Mouse (Mus musculus) c-Kit-positive CD71-negative TER-119-negative erythroid progenitor cells, embryonic 14.5 days (primary cell): ENCODE measurements around the gene Xpo4.
A peak's percentile ranks its signal among the peaks of the same experiment; 100 is the strongest.
"Not testable (repeated sequence)": the region's sequence is repeated elsewhere in the genome, so short reads cannot be mapped to it uniquely, and the experiment has no call there.

Source experiments
- DNase-seq: peaks from one replicate; pipeline ENCODE4 v3.0.0-alpha.2; 2013; ENCODE audit warnings: low read depth

Xpo4 gene

DNA sequence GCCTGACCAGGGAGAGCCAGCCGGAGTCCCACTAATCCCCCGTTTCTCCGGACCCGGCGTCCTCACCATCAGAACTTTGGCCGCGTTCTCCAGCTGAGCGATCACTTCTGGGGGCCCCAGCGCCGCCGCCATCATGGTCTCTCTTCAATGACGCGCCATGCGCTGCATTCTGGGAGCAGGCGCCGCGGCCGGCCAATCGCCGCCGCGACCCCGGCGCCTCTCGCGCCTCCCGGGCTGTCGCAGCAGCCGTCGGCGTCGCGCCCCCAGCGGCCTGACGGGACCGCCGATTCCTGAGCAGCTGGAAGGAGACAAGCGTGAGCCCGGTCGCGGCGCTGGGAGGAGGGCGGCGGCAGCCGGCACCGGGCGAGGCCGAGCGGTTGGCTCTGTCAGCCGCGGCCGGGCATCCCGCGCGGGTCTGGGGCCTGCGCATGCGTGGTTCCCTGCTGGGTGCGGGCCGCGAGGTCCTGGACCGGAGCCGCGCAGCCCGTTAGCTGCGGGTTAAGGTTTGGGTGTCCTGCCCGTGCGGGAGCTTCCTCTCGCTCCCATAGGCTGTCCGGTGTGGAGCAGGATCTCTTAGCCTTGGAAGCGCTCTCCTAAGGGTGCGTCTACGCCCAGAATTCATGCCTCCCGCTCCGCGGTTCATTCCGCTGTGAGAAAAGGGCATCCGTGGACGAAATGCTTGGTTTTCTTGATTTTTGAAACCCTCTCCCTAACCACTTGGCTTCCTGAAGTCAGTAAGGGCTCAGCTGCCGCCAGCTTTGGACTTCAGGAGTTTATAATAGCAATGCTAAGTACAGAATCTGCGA, at the start of gene Xpo4:
Gene Xpo4, minus strand, starts transcription at position 609 of the 806 bp plus-strand sequence.
- peak; percentile 71 for DNase-seq

DNA sequence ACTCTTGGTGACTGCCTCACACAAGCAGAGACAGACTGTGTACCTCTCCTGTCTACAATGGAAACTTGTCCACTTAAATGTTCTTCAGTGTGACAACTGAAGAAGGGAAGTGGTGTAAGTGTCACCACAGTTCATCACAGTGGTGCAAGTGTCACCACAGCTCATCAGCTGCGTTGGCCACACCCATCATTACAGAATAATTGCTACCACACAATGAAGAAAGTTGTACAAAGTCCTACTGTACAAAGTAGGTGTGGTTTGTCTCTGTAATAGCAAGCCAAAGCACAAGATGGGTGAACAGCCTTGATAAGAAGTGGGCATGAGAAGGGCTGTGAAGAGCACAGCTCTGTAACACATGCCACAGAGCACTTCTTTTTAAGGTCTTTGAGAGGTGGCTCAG, 47.7 kb upstream of the Xpo4 start:
- no peak for DNase-seq

DNA sequence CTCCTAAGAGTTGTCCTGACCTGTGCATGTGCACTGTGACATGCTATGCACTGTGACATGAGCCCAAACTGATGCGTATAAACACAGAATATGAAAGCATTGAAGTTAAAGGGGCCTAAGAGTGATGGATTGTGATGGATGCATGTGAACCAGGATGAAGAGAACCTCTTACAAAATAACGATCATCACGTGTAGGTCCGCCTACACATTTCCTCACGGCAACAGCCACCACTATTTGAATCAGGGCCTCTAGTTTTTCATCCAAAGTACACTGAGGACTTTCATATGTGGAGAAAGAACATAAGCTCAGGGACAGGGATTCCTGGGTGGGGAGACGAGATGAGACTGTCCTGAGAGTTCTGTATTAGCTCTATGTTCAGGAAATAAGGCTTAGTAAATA, 45.8 kb upstream of the Xpo4 start:
- no peak for DNase-seq

DNA sequence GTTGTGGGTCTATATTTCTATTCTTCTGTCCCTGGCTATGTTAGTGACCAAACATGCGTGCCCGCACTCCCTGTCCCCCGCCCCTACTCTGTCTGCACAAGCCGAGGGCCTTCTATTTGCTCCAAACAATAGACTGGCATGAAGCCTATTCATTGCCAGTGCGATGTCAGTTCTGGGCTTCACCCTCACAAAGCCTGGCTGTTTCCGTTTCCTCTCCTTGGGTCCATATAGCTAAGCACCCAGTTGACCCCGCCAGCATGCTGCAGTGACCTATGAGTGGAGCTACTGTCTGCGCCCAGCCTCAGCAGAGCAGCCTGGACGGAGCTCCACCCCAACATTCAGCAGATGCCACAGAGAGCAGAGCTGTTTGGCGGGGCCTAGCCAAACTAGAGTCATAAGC, 43.9 kb upstream of the Xpo4 start:
- DNase-seq: no peak

DNA sequence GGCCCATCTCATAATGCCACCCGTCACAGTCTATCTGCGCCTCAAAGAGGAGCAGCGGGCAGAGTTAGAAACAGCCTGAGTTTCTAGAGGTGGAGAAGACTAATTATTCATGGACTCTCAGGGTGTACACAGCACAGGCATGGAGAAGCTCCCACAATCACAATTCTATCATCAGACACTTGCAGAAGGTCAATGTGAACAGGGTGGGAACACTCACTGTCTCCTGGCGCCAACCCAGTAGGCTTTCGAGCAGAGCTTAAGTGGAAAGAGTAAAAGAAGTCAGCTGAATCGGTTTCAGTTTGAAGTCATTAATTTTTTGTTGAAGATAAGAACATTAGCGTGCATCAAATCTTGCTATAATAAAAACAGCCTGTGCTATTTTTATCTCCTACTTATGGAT, 43.4 kb upstream of the Xpo4 start:
- no peak for DNase-seq

DNA sequence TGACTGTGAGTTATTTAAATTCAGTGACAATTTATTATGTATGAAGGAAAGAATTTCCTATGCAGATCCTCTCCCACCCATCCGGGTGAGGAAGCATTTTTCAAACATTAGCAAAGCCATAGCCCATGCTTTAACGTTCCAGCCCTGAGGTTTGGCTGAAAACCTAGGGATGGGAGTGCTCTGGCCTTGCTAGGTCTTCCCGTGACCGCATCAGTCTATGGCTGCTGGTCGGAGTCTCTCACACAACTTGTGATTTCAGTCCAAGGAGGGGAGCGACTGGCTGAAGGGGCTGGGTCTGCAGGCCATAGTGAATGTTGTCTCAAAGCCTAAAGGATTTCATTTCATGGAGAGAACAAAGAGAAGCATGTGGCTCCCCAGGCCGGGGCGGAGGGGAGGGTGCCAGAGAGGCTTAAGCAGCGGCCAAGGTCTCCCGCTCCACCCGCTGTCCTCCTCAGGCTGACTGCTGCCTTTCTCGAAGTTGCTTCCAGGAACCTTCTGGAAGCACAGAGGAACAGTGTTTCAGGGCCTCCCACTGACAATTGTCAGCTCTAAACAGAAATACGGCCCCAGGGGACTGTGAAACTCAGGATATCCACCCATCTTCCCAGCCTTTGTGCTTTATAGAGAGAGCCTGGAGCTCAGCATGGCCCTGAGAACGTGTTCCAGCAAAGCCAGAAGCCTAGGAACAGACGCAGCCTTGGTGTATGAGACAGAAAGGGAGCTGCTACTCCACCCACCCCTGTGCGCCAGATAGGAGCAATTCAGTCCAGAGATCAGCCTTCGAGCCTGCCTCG, 42.1 kb upstream of the Xpo4 start:
- no peak for DNase-seq

DNA sequence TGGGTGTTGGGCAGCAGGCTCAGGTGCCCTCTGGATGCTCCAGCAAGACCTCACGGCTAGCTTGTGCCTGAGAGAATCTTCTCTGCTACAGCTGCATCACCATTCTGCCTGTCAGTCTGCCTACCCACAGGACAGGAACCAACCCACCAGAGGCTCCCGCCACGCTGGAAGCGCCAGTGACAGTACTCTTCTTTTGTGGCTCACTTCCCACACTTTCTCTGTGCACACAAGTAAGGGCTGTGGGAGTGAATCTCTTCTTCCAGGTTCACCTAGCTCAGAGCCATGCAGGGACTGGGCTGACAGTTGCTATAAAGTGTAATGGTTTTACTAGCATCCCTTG, 41.5 kb upstream of the Xpo4 start:
- no peak for DNase-seq

DNA sequence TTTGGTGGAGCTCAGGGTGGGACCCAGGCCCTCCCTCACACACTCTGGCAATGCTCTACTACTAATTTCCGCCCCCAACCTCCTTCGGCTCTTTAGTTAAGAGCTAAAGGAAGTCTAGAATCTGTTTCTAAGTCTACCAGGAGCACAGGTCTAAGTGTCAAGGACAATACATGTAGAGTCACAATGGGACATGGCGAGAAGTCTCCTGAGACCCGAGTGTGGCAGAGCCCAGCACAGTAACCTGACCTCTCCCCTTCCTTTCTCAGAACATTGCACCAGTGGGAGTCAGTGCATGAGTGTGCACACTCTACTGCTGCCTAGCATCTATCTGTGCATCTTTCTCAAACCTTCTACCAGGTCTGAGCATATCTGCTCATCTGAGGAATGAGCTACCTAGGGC, 40.5 kb upstream of the Xpo4 start:
- DNase-seq: no peak

DNA sequence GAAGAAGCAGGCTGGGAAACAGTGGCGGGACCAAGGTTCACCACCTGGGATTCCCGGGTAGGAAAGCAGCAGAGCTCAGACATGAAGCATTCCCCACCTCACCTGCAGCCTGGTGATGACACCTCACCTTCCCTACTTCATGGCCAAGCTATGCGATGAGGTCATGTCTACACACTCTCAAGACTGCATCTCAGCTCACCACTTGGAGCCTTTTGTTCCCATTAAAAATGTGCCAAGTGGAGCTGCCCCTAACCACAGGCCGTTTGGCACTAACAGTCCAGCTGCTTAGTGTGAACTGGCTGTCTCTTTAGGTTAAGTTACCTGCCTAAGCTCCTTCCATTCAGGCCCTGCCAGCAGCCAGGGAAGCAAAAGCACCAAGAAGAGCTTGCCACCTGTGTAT, 39.8 kb upstream of the Xpo4 start:
- DNase-seq: no peak

DNA sequence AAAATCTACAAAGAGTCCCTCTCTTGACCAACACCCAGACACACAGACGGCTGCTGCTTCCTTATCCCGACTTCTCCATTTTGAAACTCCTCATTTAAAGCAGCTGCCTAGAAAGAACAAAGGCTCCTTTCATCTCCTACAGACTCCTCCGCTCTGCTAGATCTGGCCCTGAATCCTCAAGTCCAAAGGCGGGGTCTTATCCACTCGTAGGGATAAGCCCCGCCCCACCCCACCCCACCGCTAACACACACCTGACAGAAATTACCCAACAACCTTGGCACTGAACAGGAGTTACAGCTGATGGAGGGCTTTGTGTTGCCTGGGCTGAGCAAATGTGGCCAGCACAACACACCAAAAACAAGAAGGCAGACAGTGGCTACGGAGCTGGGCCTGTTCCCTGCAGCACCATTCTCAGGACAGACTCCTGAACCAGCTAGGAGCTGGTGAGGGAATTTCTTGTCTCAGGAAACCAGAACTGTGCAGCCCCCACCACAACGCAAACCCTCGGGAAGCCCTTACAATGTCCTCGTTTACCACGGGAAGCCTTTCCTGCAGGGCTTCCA, 36.8 kb upstream of the Xpo4 start:
- DNase-seq: no peak

DNA sequence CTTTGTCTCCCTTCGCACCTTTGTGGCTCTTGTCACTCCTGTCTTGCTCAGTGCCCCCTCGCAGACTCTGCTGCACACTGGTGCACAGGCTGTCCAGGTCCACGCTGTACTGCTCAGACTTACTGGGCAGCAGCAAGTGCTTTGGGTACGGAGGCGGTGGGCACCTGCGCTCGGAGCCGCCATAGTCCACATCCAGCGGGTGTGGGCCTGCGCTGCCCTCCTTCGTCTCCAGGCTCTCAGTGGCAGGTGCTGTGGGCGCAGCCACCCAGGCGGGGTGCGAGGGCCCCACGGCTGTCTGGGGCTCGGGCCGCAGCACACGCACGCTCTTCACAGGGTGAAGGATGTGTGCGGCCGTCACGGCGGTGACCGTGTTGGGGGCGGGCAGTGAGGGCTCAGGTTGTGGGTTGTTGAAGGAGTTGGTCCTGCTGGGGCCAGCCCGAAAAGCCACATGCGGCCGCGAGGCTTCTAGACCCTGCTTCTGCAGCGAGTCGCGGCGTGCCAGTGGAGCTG, 34.3 kb upstream of the Xpo4 start:
- no peak for DNase-seq

DNA sequence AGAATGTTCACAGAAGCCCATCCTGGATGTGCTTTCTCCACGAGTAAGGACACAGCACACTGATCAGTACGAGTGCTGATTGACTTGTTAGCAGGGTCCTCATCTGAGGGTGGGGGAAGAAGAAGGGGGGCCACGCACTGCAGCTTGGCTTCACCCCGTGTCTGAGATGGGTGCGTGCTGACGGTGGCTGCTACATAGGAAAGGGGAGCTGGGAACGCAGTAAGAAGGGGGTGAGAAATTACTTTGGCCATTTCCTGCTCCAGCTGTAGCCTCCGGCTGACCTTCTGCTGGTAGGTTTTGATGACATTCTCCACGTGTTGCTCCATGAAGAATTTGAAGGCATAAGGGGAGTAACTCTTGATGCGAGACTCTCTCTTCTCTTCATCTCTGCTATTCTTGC, 33.8 kb upstream of the Xpo4 start:
- DNase-seq: no peak

DNA sequence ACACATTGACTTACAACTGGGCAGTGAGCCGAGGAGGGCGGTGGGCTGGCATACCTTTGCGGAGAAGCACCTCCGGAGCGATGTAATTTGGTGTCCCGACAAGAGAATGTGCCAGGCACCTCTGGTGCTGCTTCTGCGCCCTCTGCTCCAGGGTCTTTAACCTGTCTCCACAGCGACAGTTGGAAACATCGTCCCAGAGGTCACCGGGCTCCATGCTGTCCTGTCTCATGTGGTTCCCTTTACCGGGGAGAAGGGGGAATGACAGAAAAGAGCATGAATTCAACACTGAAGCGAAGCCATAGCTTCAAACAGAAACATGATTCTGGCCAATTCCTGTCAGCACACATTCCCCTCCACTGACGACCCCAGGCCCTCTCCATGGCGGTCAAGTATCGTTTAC, 30.8 kb upstream of the Xpo4 start:
- no peak for DNase-seq

DNA sequence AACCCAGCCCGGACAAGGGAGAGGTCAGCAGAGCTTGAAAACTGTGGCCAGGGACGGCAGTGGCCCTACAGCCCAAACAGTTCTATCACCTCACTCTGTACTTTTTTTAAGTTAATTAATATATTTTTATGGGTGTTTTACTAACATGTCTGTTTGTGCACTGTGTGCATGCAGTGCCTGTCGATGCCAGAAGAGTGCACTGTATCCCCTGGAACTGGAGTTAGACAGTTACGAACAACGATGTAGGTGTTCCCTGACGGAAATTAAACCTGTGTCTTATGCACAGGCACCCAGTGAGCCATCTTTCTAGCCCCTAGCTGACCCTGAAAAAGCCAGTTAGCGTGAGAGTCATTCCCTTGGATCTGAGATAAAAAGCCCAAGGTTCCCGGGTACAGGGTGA, 30.3 kb upstream of the Xpo4 start:
- no peak for DNase-seq

DNA sequence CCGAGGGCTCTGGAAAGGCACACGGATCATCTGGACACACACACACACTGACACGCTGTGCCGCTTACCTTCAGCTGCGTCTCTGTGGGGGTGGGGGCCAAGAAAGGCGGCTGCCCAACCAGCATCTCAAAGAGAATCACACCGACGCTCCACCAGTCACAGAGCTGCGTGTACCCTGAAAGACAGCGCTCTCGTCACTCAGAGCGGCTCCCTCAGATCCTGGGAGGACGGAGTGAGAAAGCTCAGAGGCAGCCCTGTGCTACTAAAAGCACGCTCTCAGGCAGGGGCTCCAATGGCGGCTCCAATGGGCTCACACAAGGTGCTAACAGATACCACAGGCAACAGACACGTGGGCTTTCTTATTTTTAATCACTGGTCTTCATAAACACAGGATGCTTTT, 29.0 kb upstream of the Xpo4 start:
- DNase-seq: no peak

DNA sequence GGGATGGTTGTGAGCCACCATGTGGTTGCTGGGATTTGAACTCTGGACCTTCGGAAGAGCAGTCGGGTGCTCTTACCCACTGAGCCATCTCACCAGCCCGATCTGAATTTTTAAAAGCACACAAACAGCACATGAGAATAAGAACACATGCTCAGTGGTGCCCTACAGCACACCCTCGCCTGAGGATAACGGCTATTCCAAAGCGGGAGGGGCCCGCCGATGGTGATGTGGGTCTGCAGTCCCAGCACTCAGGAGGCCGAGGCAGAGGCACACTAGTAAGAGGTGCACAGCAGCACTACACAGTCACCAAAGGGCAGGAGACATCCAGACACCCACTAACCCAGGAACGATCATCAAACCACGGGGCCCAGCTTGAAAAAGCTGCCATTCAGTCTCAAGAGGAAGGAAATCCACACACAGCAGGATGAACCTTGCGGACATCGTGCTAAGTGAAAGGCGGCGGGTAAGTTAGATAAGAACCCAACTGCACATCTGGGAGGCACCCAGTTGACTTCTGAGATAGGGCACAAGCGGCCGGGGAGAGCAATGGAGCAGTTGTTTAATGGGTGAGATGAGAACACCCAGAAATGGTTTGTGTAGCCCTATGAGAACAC, 27.4 kb upstream of the Xpo4 start:
- peak; percentile 52 for DNase-seq

DNA sequence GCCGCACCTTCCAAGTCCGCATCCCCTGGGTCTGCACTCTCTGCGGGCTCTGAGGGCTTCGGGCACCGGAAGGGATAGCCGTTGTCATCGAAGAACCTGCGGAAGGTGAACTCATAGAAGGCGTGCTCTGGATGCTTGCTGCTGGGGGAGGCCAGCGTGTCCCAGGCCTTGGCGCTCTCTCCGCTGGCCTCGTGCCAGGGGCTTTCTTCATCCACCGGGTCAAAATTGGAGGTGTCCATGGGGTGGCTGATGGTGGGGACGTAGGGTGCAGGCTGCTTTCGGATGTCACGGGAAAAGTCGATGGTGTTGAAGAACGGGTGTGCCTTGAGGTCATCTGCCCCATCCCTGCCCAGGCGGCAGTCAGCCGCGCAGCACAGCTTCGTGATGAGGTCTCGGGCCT, 26.1 kb upstream of the Xpo4 start:
- DNase-seq: no peak

DNA sequence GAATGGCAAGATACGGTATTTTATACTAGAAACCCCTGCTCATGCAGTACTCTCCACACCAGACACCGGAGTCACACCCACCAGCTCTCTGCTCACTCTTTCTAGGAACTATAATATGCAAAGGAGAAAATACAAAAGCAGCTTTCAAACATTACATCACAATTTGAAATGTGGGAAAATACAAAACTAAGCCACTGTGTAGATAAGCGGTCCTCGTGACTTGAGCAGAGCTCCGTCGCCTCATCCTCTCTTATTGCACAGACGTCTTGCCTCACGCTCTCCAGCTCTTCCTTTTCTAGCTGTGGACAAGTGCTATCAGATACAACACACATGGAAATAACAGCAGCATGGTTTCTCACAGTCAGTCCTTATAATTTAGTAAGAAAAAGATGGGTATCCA, 25.5 kb upstream of the Xpo4 start:
- DNase-seq: no peak

DNA sequence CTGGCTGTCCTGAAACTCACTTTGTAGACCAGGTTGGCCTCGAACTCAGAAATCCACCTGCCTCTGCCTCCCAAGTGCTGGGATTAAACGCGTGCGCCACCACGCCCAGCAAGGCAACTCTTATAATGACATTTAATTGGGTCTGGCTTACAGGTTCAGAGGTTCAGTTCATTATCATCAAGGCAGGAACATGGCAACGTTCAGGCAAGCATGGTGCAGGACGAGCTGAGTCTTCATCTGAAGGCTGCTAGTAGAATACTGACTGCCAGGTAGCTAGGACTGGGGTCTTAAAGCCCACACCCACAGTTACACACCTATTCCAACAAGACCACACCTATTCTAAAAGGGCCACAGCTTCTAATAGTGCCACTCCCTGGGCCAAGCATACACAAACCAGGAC, 22.8 kb upstream of the Xpo4 start:
- DNase-seq: not testable (repeated sequence)

DNA sequence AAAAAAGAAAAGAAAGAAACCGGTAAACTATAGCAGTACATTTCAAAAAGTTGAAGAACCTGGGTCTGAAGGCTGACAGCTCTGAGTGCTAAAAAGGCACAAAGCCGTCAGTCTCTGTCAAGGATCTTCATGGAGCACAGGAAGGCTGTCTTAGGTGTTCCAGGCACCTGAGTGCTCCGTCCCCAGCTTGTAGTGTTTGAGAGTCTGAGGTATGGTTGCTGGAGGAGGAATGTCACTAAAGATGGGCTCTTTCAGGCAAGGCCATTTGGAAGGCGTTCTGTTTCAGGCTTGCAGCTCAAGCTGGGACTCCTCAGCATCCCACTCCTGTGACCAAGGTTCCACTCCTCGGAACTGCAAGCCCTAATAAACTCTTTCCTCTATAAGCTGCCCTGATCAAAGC, 22.2 kb upstream of the Xpo4 start:
- DNase-seq: no peak

DNA sequence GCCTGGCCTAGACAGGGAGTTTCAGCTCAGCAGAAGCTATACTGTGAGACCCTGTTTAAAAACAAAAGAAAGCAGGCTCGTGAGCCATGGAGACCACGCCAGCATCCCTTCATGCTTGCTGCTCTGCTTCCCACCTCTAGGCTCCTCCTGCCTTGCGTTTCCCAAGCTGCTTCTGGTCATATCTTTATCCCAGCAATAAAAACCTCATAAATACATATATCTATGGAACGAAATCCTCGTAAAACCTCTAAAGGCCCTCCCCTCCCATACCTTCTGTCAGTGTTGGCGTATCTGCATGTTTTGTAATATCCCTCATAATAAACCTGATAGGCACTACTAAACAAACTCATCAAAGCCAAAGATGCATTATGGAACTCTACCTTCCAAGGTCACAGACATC, 21.4 kb upstream of the Xpo4 start:
- DNase-seq: no peak

DNA sequence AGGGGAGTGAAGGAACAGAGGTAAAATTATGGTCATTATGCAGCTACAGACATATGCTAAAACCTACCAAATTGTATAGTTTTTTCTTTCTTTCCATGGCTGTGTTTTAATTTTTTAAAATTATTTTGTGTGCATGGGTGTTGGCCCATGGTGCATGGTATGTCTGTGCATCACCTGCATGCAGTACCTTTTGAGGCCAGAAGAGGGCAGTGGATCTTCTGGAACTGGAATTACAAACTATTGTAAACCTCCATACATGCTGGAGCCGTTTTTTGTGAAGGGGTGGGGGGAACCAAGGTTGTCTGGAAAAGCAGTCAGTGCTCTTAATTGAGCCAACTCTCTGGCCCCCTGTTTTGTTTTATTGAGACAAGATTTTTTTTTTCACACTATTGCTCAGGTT, 19.3 kb upstream of the Xpo4 start:
- peak; percentile 65 for DNase-seq

DNA sequence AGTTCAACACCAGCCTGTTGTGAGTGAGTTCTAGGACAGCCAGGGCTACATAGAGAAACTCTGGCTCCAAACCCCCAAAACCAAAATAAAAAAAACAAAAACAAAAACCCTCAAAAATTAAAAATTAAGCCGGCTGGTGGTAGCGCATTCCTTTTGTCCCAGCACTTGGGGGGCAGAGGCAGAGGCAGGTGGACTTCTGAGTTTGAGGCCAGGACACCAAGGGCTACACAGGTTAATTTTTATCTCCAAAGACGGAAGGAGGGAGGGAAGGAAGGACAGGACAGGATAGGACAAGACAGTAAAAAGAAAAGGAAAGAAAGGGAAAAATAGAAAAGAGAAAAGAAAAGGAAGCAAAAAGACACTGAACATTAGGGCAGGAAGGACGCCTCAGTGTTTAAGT, 17.5 kb upstream of the Xpo4 start:
- DNase-seq: no peak
